Mouse (Mus musculus) limb, embryonic 14.5 days (tissue): Measurements from ENCODE around the gene Gulp1. TPM values are rescaled to one million over a fixed set of nuclear protein-coding genes. Genes with fewer than 3 reads are reported as not detected.
A peak's percentile ranks its signal among the peaks of the same experiment; 100 is the strongest.

Experiments used
- ATAC-seq: fragments of 200-750 bp; cut with Nextera tagmentation; 2 replicates; pipeline ENCODE4 v1.8.0; 2017; ENCODE audit warnings: low read depth, moderate number of reproducible peaks, moderate TSS enrichment; ENCODE audit not compliant: low FRiP score
- DNase-seq: peaks from one replicate; pipeline ENCODE4 v3.0.0-alpha.2; 2015; ENCODE audit warnings: low spot score
- H3K27ac ChIP-seq: fragments of 300-500 bp; sonication (generic); replicated peaks from 2 replicates; pipeline ENCODE4 v1.5.1; 2014; ENCODE audit warnings: low read depth, mild to moderate bottlenecking, low read length, moderate library complexity, mixed read lengths
- H3K27me3 ChIP-seq: fragments of 300-500 bp; sonication (generic); 2 replicates; pipeline ENCODE4 v1.6.1; 2014; ENCODE audit warnings: low read length, mixed read lengths; ENCODE audit not compliant: control insufficient read depth, insufficient read depth
- H3K36me3 ChIP-seq: fragments of 300-500 bp; sonication (generic); 2 replicates; pipeline ENCODE4 v1.6.1; 2014; ENCODE audit warnings: mild to moderate bottlenecking, low read length, moderate library complexity, mixed read lengths; ENCODE audit not compliant: control insufficient read depth, insufficient read depth
- H3K4me1 ChIP-seq: fragments of 300-500 bp; sonication (generic); 2 replicates; pipeline ENCODE4 v1.6.1; 2014; ENCODE audit warnings: antibody characterized with exemption, low read length, mixed read lengths; ENCODE audit not compliant: control insufficient read depth, insufficient read depth
- H3K4me2 ChIP-seq: fragments of 300-500 bp; sonication (generic); replicated peaks from 2 replicates; pipeline ENCODE4 v1.6.1; 2014; ENCODE audit warnings: low read depth, mild to moderate bottlenecking, low read length, moderate library complexity; ENCODE audit not compliant: severe bottlenecking
- H3K4me3 ChIP-seq: fragments of 300-500 bp; sonication (generic); replicated peaks from 2 replicates; pipeline ENCODE4 v1.5.1; 2014; ENCODE audit warnings: low read length
- H3K9ac ChIP-seq: fragments of 300-500 bp; sonication (generic); 2 replicates; pipeline ENCODE4 v1.6.1; 2014; ENCODE audit warnings: mild to moderate bottlenecking, low read depth, low read length, moderate library complexity; ENCODE audit not compliant: severe bottlenecking
- H3K9me3 ChIP-seq: fragments of 300-500 bp; sonication (generic); 2 replicates; pipeline ENCODE4 v1.6.1; 2016; ENCODE audit warnings: low read length; ENCODE audit not compliant: control insufficient read depth
- POLR2A ChIP-seq: fragments of 200-500 bp; IDR thresholded peaks from 2 replicates; pipeline ENCODE4 v1.8.0; 2012; ENCODE audit warnings: inconsistent platforms, mild to moderate bottlenecking, moderate library complexity, borderline replicate concordance; ENCODE audit not compliant: insufficient read depth, insufficient read length; ENCODE audit errors: extremely low read depth
- WGBS: fragments of 180-500 bp; shearing (Covaris S2); extraction: QIAGEN DNeasy Blood & Tissue Kit; methylation state at CpG from one replicate; pipeline ENCODE4 v1.1.7; 2014; 5-methylcytosine and 5-hydroxymethylcytosine counted together
- polyA plus RNA-seq, 2 experiments: library from polyadenylated mRNA; depleted of rRNA in 1 of 2; stranded (reverse) in 1 of 2; unstranded in 1 of 2; fragments of >200 nt; fragmentation: Nextera tagmentation in 1 of 2; extraction: Ambion mirVana in 1 of 2; gene quantifications; 2 replicates each; pipeline versions ENCODE4 v1.2.1 to v1.2.3; 2012 to 2014

Gene Gulp1
- polyA plus RNA-seq, 2 experiments: 35.8 to 41.9 TPM

DNA sequence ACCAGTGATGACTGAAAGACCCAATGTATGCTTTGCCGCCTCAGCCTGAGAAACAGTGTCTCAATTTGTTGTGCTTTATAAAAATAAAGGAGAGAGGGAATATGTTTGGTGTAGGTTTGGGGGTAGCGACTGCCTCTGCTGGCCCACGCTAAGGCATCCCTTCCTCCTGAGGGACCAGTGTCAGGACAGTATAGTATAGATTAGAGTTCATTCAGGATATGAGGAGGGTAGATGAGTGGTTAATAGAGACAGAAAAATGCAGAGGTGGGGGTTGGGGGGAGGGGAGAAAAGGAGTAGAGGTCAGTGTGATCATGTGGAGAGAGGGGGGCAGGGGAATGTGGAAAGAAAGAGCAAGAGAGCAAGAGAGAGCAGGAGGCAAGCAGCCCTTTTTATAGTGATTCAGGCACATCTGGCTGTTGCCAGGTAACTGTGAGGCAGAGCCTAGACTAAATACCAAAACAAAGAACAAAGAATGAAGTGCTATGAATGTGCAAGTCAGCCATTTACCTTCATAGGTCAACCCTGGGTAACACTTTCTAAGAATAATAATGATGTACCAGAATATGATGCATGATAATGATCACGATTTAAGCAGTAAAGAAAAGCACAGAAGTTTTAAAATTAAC, 169.6 kb downstream of the Gulp1 start:
- Histone ChIP-seq H3K4me3 (no peak overlapping the region), H3K9me3 (no peaks in the 10 kb centered on the region), H3K36me3 (no peaks in the 10 kb centered on the region), H3K4me1 (no peaks in the 10 kb centered on the region), H3K4me2 (no peak overlapping the region), H3K27me3 (no peaks in the 10 kb centered on the region), H3K27ac (no peak overlapping the region; the same call in 1 of the 2 replicates), H3K9ac (no peak overlapping the region)
- 85% methylated on average over 4 of the region's 4 CpGs for WGBS
- no peak for TF ChIP-seq POLR2A
- ATAC-seq (peak; percentile 50; the same call in 1 of the 2 replicates), DNase-seq (no peak)

GRCm38 (mm10) chr1:44741256-44741655, 189.9 kb downstream of the Gulp1 start:
- no peak overlapping the region for H3K9ac ChIP-seq
- no peak overlapping the region for H3K27ac ChIP-seq
- H3K9me3 ChIP-seq: no peaks in the 10 kb centered on the region
- no peaks in the 10 kb centered on the region for H3K27me3 ChIP-seq
- no peak for DNase-seq
- TF ChIP-seq POLR2A: no peak
- no peak for ATAC-seq
- no peak overlapping the region for H3K4me2 ChIP-seq
- H3K4me1 ChIP-seq: no peaks in the 10 kb centered on the region
- no peak overlapping the region for H3K4me3 ChIP-seq
- no peaks in the 10 kb centered on the region for H3K36me3 ChIP-seq

GRCm38 (mm10) chr1:44745711-44746110, 194.4 kb downstream of the Gulp1 start:
- no peak for ATAC-seq
- Histone ChIP-seq H3K4me1 (0 out of 2 replicates have a peak, but pooled peaks cover 2% of the 10 kb centered on the region), H3K27me3 (no peaks in the 10 kb centered on the region), H3K4me3 (no peak overlapping the region), H3K9ac (no peak overlapping the region), H3K9me3 (no peaks in the 10 kb centered on the region), H3K27ac (no peak overlapping the region), H3K36me3 (no peaks in the 10 kb centered on the region), H3K4me2 (no peak overlapping the region)
- peak; percentile 71 for DNase-seq
- no peak for TF ChIP-seq POLR2A
- WGBS: 2% methylated on average over 2 of the region's 2 CpGs

- no peak overlapping the region for H3K9ac ChIP-seq
Measured at GRCm38 (mm10) chr1:44750731-44751730, 199.7 kb downstream of the Gulp1 start.

DNA sequence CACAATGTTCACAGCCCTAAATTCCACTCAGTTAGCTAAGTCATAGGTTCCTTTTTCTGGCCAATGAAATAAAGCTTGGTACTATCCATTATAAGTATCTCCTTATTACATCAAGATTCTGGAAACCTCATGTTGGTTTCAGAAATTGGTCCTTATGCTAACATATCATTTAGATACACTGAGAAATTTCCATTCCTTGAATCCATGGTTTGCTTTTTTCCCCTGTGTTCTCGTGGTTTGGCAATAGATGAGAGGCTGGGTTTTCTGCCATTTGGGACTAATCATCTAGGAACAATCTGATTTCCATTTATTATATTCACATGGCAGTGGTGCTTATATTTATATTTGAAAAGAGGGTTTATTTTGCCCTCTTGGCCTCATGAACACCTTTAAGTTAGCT, 226.9 kb downstream of the Gulp1 start:
- ATAC-seq (no peak), DNase-seq (peak; percentile 58)
- Histone ChIP-seq H3K27ac (no peak overlapping the region; the same call in 1 of the 2 replicates), H3K4me2 (no peak overlapping the region), H3K9ac (no peak overlapping the region), H3K36me3 (peaks cover 10% of the 10 kb centered on the region; the same call in 1 of the 2 replicates), H3K4me3 (no peak overlapping the region), H3K27me3 (no peaks in the 10 kb centered on the region), H3K9me3 (no peaks in the 10 kb centered on the region), H3K4me1 (no peaks in the 10 kb centered on the region)
- WGBS: 47% methylated on average over 1 of the region's 1 CpGs
- TF ChIP-seq POLR2A: no peak

More at GRCm38 (mm10) chr1:44750731-44751730, 199.7 kb downstream of the Gulp1 start:
- DNase-seq (peak; percentile 88), ATAC-seq (peak; percentile 67; the same call in 1 of the 2 replicates)
- peaks cover 5% of the 10 kb centered on the region; the same call in 1 of the 2 replicates for H3K4me1 ChIP-seq
- no peak for TF ChIP-seq POLR2A
- no peak overlapping the region for H3K4me3 ChIP-seq
- H3K4me2 ChIP-seq: no peak overlapping the region
- no peaks in the 10 kb centered on the region for H3K27me3 ChIP-seq
- no peaks in the 10 kb centered on the region for H3K9me3 ChIP-seq
- H3K27ac ChIP-seq: peak overlapping the region; percentile 44; the same call in 1 of the 2 replicates
- no peaks in the 10 kb centered on the region for H3K36me3 ChIP-seq
- WGBS: 20% methylated on average over 5 of the region's 5 CpGs
